Mouse (Mus musculus) neural tube, embryonic 10.5 days (tissue): ENCODE results near the gene Cfap77.
"Not testable (repeated sequence)": the region's sequence is repeated elsewhere in the genome, so short reads cannot be mapped to it uniquely, and the experiment has no call there.

Experiments
- DNase-seq: peaks from one replicate; pipeline ENCODE4 v3.0.0-alpha.2; 2017; ENCODE audit warnings: low spot score; ENCODE audit errors: extremely low spot score

Gene Cfap77

DNA sequence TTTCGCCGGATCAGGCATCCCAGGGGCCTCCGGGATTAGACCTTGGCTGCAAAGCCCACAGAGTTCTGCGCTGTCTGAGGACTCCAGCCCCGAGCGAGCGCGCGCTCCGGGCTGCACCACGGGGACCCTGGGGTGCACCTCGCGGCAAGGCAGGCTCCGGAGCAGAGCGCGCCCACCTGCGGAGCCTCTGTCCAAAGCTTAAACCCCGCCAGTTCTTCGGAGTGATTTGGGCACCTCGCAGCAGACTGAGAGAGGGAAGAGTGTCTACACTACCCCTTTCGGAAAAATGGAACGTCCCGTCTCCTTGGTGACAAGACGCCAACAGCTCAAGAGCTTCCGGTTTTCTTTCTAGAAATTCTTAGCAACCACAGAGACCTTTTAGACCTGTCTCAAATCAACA is at the start of gene Cfap77:
TSS of gene Cfap77 (minus strand) at position 76 of the 400 bp plus-strand sequence.
- DNase-seq, result peak; percentile 75

DNA sequence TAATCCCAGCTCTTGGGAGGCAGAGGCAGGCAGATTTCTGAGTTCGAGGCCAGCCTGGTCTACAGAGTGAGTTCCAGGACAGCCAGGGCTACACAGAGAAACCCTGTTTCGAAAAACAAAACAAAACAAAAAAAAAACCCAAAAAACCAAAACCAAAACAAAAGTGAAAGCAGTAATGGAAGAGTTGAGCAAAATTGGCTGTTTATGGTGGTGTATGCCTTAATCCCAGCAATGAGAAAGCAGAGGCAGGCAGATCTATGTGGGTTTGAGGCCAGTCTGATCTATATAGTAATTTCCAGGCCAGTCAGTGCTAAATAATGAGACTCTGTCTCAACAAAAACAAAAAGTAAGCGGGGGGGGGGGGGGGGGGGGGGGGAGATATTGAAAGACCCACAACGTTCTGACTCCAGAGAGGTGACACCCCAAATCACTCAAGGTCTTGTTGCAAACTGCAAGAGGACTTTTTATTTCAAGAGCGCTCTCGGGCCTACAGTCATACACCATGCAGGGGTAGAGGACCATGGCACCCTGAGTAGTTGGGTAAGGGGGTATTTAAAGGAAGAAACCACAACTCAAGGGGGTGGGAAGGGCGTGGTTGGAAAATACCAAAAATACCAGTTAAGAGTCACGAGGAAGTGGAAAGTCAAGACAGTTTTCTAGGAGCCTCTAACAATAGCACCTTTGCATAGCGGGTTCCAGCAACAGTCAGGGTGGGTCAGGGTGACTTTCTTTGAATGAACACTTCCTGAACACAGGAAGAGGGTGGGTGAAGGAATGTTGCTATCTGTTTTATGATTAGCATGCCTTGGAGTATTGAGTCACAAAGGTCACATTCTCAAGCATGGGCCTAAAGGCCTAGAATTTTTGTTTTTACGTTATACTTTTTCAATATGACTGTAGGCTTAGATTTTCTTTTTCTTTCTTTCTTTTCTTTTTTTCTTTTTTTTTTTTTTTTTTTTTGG is 47.8 kb upstream of the Cfap77 start:
- DNase-seq, result not testable (repeated sequence)

DNA sequence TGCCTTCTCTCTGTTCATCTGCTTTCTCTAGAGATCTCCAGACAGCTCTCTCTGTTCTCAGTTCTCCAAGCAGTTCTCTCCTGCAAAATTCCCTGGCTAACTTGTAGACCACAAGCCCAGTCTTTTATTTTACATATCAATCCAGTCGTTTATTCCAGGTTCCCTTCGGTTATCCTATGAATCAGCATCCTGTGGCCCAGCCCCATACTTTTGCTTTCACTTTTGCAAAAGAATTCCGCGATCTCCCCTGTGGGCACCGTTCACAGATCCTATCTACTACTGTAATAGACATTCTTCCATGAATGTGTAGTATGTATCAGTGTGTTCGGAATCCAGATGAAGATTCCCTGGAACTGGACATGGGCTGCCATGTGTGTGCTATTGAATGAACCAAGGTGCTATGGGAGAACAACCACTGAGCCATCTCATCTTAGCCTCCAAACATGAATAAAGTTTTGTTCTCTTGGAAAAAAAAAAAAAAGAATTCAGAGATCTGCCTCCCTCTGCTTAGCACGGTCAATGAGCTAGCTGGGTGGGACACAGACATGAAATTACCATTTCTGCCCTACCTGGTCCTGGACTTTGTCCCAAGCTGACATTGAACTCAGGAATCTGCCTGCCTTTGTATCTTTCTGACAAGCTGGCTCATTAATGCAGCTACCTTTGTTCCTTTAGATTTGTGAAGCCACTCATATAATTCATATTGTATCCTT is 46.1 kb upstream of the Cfap77 start:
- no peak for DNase-seq

DNA sequence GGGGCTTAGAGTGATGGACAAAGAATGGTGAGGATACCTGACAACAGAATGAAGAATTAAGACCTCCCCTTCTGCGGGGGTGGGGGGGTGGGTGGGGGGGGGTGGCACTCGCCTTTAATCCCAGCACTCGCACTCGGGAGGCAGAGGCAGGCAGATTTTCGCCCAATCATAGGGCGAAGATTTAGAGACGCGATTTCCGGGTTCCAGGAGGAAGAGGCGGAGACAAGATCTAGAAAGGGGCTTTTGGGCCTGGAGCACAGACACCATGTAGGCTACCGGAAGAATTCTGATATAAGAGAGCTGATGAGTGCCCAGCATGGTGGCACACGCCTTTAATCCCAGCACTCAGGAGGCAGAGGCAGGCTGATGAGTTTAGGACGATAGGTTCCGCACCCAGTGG is 44.8 kb upstream of the Cfap77 start:
- no peak for DNase-seq

DNA sequence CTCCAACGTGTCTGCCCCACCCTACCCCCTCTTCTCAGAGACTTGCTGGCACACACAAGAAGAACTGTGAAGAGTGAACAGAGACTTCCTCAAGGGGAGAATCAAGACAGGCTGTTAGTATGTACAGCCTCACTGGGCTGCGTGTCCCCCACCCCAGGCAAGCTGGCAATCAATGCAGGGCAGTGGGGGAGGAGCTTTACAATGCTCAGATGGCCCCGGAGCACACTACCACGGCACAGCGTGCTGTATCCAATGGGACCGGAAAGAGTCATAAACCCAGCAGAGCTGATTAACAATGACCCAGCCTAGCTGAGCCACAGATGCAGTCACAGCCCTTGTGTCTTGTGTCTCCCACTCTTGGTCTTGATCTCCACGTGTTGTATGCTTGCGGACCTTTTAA is 43.9 kb upstream of the Cfap77 start:
- DNase-seq, result no peak

DNA sequence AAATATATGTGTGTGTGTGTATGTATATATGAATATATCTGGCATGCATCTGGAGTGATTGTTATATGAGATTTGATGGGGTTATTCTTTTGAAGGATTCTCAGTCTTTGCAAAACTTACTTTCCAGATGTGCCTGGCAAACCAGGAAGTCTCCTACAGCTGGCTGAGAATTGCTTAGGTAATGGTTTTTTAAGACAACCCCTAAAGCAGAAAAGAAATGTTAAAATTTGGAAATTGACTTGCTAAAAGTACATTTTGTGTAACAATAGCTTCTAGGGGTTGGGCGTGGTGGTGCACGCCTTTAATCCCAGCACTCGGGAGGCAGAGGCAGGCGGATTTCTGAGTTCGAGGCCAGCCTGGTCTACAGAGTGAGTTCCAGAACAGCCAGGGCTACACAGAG is 43.1 kb upstream of the Cfap77 start:
- not testable (repeated sequence) for DNase-seq

DNA sequence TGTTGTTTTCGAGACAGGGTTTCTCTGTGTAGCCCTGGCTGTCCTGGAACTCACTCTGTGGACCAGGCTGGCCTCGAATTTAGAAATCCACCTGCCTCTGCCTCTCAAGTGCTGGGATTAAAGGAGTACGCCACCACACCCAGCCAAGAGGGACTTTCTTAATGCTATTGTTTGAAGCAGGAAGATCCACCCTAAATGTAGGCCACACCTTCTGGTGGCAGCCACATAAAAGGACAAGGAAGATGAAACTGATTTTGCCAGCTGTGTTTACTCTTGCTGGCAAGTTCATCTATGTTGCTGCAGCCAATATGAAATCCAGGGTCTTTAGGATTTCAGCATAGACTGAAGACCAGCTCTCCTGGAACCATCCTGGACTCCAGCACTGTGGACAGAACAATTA is 42.6 kb upstream of the Cfap77 start:
- DNase-seq, result no peak

DNA sequence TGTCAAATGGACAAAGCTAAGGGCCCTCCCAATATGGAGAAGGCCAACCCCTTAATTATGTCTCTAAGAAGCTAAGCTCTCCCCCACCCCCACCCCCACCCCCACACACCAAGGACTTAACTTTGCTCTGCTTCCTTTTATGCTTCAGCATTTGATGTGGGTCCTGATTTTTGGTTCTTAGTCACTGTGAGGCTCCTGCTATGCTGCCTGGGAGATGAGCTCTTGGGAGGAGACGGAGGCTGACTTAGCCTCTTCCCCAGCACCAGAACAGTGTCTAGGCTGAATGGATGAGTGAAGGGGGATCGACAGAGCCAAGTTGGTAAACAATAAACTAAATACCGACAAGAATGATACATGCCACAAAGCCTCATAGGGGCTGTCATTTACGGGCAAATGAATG is 41.9 kb upstream of the Cfap77 start:
- DNase-seq, result no peak

DNA sequence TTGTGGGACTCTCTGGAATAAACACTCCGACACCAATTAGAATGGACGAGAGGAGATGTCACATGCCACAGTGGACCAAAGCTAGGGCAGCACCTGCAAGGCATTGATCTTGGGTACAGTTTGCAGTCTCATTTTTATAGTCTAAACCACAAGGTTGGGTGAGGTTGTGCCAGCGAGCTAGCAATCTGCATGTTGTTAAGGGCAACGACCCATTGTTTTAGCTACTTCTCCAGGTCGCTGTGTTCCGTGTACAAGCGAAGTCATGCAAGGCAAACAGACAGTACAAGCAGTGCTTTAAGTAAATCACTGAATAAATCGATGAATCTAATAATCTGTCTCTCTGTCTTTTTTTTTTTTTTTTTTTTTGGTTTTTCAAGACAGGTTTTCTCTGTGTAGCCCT is 40.8 kb upstream of the Cfap77 start:
- DNase-seq, result no peak

DNA sequence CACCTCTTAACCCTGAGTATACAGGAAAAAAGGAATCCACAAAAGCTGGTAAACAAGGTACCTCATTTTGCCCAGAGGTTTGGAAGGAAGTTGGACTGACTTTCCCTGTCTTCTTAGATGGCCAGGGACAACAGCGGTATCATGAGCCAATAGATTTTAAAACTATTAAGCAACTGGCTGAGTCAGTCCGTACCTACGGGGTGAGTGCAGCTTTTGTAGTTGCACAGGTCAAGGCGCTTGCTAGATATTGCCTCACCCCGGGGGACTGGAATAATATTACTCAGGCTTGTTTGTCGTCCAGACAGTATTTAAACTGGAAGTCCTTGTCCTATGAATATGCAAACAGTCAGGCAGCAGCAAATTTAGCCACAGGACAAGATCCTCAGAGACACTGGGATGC is 34.4 kb upstream of the Cfap77 start:
- not testable (repeated sequence) for DNase-seq

DNA sequence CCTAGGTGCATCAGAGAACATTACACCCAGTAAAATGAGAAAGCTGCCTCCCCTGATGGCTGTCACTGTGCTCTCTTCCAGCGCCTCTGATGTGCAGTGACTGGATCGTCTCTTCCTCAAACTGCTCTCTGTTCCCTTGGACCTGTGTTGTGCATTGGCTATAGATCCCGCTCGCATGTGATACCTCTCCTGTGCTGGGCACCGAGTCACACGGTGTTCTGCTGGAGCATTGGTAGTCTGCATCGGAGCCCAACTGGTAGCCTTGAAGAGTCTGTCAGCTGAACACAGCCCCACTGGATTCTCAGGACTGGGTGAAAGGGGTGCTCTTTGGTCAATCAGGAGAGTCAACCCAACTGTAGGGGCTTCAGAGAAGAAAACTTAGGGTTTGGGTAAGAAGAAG is 31.2 kb upstream of the Cfap77 start:
- no peak for DNase-seq

DNA sequence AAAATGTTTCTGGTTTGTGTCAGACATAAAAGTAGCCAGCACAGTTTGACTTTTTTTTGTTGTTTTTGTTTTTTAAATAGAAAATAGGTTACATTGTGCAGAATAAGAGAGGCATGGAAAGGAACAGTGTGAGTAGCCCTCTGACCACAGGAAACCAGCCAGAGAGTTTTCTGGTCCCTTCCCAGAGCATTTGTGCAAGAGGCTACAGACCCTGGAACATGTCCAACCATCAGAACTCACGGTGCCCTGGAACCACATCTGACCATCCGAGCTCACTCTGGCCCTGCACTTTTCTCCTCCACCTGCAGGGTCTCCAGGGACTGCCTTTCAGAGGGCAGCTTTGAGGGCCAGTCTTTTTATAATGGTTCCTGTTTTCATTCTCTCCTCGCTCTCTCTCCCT is 27.1 kb upstream of the Cfap77 start:
- DNase-seq, result no peak

DNA sequence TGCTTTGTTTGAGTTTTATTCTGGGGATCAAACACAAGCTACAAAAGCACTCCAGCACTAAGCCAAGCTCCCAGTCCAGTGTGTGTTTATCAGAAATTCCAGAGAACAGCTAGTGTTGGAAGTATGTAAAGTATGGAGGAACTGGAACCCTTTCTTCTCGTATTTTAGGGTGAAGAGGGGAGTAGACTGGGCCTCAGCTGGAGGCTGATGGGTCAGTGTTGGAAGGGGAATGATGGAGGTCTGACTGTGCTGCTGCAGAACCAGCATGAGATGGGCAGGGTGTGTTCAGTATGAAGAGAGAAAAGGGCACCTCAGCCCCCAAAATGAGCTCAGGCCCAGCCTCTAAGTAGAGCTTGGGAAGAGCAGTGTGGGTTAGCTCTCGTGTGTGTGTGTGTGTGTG is 21.4 kb upstream of the Cfap77 start:
- DNase-seq, result no peak

DNA sequence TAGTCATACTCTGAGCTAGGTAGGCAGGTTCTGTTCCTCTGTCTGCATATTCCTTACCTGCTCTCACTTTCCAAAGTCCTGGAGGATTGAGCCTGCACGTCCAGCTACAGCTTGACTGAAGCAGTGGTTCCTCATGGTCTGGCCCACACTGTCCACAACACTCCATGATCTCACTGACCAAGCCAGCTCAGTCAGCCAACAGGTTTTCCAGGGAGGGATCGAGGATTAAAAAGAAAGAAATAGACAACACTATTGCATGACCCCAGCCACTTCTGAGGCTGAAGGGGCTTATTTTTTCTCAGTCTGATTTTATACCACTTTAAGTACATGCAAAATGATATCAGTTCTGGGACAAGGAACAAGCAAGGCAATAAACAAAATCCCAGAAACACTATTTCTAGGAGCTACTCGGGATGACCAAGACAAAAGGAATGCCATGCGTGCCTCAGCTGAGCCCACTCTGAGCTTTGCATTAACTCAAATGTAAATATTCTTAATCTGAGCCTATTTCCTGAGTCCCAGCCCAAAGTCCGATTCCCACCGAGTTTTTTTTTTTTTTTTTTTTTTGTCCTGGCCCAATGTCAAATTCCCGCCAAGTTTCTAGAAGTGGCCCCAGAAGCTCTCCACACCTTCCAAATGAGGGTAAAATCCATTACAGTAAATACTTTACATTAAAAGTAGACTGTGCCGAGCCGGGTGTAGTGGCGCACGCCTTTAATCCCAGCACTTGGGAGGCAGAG is 20.6 kb upstream of the Cfap77 start:
- DNase-seq, result no peak

DNA sequence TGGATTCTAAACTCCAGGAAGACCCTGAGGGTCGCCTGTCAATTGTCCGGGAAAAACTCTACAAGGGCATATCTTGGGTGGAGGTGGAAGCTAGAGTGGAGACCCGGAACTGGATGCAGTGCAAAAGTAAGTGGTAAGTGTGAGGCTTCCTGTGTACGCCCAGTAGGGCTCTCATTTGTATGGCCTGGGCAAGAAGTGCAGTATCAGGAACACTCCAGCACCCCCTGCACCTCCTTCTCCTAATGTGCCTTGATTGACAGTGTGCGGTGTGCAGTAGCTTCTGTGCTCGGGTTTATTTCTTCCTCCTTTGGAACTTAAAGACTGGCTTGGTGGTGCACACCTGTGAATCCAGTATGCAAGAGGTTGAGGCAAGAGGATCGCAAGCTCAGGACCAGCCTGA is 19.8 kb upstream of the Cfap77 start:
- no peak for DNase-seq

DNA sequence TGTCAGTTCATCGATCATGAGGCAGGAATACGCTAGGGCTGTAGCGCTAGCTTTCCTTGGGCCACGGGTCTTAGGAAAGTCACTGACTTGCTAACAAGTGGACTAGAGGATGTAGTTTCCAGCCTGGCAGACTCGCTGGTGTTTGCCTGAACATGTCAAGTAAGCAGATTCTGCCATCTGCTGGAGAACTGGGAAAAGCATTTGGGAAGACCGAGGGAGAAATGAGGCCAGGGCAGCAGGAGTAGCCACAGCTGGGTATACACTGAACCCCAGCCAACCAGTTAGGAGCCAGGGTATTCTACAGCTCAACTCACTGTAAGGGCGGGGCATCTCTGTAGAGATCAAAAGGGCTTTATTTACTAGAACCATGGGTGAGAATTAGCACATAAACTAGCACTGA is 11.5 kb upstream of the Cfap77 start:
- DNase-seq, result no peak

DNA sequence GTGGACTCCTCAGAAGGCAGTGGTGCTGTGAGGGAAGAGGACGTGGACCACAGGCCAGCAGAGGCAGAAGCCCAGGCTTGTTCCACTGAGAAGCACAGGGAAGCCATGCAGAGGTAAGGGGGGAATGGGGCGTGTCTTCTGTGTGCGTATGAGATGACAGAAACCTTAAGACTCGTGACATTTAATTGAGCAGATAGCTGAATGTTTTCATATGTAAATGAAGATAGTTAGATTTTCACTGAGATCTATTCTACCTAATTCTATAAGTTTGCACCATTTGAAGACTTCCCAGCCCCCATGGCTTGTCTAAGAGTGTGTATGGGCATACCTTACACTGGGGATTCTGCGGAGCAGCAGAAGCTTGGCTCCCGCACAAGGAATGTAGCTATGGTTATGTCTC is 10.9 kb upstream of the Cfap77 start:
- no peak for DNase-seq

DNA sequence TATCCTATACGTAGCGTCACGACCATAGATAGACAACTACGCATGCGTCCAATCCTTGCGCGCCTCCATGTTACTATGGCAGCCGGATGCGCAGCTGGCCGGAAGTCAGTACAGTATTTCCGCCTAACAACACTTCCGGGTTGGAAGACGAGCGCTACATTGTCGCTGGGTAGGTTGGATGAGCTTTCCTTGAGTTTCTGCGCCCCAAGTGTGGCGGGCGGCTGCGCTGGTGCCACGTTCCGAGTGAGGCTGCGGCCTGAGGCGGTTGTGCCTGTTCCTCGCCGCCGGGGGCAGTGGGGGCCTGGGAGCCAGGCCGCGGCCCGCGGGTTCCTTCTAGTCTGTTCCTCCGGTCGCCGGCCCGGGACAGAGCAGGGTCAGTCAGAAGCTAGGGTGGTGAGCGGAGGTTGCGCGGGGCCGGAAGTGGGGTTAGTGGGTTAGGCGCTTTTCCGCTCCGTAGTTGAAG is 5.3 kb upstream of the Cfap77 start, which contains the start of gene Ttf1:
TSS of gene Ttf1 (plus strand) at position 128 of the 463 bp plus-strand sequence.
- DNase-seq, result peak; percentile 93

DNA sequence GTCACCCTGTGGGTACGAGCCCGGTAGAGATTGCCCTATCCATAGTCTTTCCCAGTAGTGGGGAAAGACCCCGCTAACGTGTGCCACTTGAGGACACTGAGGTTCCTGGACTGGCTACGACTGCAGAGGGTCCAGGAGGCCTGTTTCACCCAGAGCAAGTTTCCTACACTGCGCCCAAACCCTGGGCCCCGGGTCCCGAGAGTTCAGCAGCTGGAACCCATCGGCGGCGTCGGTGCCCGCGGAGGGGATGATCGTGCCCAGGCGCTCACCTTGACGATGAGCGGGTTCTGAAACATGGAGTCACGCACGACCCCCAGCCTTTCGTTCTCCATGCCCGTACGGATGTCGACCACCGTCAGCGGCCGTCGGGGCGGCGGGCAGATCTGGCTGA is 326 bp downstream of the Cfap77 start:
- DNase-seq, result no peak

DNA sequence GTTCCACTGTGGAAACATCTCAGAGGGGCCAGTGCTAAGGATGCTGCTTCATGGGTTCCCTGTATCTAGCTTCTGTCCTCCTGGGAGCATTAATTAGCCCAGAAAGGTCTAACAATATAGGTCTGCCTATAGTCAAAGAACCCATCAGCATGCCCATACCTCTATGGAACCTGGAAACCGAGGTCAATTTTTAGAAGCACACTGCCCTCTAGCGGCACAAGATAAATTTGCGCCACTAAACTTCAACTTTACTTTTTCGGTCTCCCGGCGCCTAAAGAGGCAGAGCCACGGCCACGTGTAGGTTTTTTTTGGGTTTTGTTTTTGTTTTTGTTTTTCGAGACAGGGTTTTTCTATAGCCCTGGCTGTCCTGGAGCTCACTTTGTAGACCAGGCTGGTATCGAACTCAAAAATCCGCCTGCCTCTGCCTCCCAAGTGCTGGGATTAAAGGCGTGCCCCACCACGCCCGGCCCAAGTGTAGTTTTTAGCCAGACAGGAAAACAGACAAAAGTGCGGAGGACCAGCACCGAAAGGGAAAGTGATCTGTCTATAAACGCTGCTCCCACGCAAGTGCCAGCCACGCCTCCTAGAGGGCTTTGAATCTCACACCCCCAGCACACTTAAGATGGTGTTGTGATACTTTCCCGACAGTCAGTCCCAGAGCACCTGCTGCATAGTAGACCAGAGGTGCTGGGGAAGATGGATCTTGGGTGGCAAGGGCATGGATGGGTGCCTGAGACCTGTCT is 893 bp downstream of the Cfap77 start:
- DNase-seq, result peak; percentile 80

DNA sequence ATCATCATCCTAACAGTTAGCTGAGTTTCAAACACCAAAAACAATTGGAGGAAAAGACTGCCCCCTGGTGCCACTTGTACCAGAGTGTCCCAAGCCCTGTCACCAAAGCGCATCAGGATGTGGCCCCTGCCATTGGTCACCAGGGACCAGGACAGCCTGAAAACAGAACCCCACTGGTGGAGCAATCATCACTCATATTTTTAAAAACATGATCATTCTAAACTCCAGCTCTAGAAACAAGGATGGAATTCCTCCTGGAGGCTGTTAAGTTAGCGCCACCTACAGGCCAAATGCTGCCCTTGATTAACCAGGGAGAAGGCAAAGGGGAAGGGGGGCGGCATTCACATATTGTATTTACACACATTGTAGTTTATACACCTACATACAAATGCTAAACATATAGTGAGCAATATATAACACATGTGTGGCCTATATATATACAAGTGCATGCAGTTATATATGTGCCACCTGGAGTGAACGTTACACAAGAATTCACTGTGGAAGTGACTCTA is 1.9 kb downstream of the Cfap77 start:
- DNase-seq, result peak; percentile 70
